Mouse (Mus musculus): Measurements from ENCODE around the gene Xpc. TPM values are rescaled to one million over a fixed set of nuclear protein-coding genes. Genes with fewer than 3 reads are reported as not detected.
A peak's percentile ranks its signal among the peaks of the same experiment; 100 is the strongest.

Gene Xpc
- polyA plus RNA-seq, 1 experiment from 2014 or later: 15.8 TPM

GRCm38 (mm10) chr6:91488496-91489212 is 27.0 kb downstream of the Xpc start:
- WGBS: 87% methylated on average over 9 of the region's 9 CpGs
- Histone ChIP-seq H3K4me2 (ENCODE audit: low read length) (no peak overlapping the region), H3K4me3 (ENCODE audit: low read length) (no peak overlapping the region), H3K36me3 (ENCODE audit: control insufficient read depth, insufficient read depth, low read length) (peaks cover 43% of the 10 kb centered on the region), H3K4me1 (ENCODE audit: control insufficient read depth, insufficient read depth, low read depth, low read length) (no peaks in the 10 kb centered on the region), H3K27me3 (replicated peaks; ENCODE audit: control insufficient read depth, insufficient read depth, low read length) (no peaks in the 10 kb centered on the region), H3K9me3 (ENCODE audit: control insufficient read depth, low read length) (no peaks in the 10 kb centered on the region), H3K9ac (ENCODE audit: low read depth, low read length) (no peak overlapping the region), H3K27ac (ENCODE audit: low read depth, low read length) (no peak overlapping the region)
- ATAC-seq: no peak

- Histone ChIP-seq H3K9ac (ENCODE audit: low read depth, low read length) (no peak overlapping the region), H3K4me2 (ENCODE audit: low read length) (no peak overlapping the region), H3K4me3 (ENCODE audit: low read length) (no peak overlapping the region), H3K27me3 (replicated peaks; ENCODE audit: control insufficient read depth, insufficient read depth, low read length) (no peaks in the 10 kb centered on the region), H3K27ac (ENCODE audit: low read depth, low read length) (no peak overlapping the region), H3K4me1 (ENCODE audit: control insufficient read depth, insufficient read depth, low read depth, low read length) (no peaks in the 10 kb centered on the region), H3K9me3 (ENCODE audit: control insufficient read depth, low read length) (no peaks in the 10 kb centered on the region), H3K36me3 (ENCODE audit: control insufficient read depth, insufficient read depth, low read length) (peaks cover 52% of the 10 kb centered on the region)
- no peak for ATAC-seq
- 91% methylated on average over 15 of the region's 15 CpGs for WGBS
Measured at GRCm38 (mm10) chr6:91486736-91487453, 28.8 kb downstream of the Xpc start.

GRCm38 (mm10) chr6:91483371-91483770 is 32.3 kb downstream of the Xpc start:
- WGBS: 92% methylated on average over 2 of the region's 2 CpGs
- no peak for ATAC-seq
- Histone ChIP-seq H3K27me3 (replicated peaks; ENCODE audit: control insufficient read depth, insufficient read depth, low read length) (no peaks in the 10 kb centered on the region), H3K4me1 (ENCODE audit: control insufficient read depth, insufficient read depth, low read depth, low read length) (no peaks in the 10 kb centered on the region), H3K4me3 (ENCODE audit: low read length) (no peak overlapping the region), H3K36me3 (ENCODE audit: control insufficient read depth, insufficient read depth, low read length) (peaks cover 70% of the 10 kb centered on the region), H3K9me3 (ENCODE audit: control insufficient read depth, low read length) (no peaks in the 10 kb centered on the region), H3K9ac (ENCODE audit: low read depth, low read length) (no peak overlapping the region), H3K4me2 (ENCODE audit: low read length) (no peak overlapping the region), H3K27ac (ENCODE audit: low read depth, low read length) (no peak overlapping the region)

- no peak overlapping the region for H3K9ac ChIP-seq (ENCODE audit: low read depth, low read length)
- H3K4me1 ChIP-seq (ENCODE audit: control insufficient read depth, insufficient read depth, low read depth, low read length): peaks cover 20% of the 10 kb centered on the region
- no peaks in the 10 kb centered on the region for H3K27me3 ChIP-seq (replicated peaks; ENCODE audit: control insufficient read depth, insufficient read depth, low read length)
- ATAC-seq: no peak
- H3K4me2 ChIP-seq (ENCODE audit: low read length): no peak overlapping the region
- WGBS: 86% methylated on average over 2 of the region's 2 CpGs
- H3K27ac ChIP-seq (ENCODE audit: low read depth, low read length): no peak overlapping the region
- no peaks in the 10 kb centered on the region for H3K9me3 ChIP-seq (ENCODE audit: control insufficient read depth, low read length)
- no peak overlapping the region for H3K4me3 ChIP-seq (ENCODE audit: low read length)
- peaks cover 35% of the 10 kb centered on the region for H3K36me3 ChIP-seq (ENCODE audit: control insufficient read depth, insufficient read depth, low read length)
Measured at GRCm38 (mm10) chr6:91476541-91476940, 39.1 kb downstream of the Xpc start.

- H3K4me3 ChIP-seq (ENCODE audit: low read length): peak overlapping the region; percentile 80
- H3K4me2 ChIP-seq (ENCODE audit: low read length): peak overlapping the region; percentile 85
- H3K27me3 ChIP-seq (replicated peaks; ENCODE audit: control insufficient read depth, insufficient read depth, low read length): no peaks in the 10 kb centered on the region
- 51% methylated on average over 9 of the region's 9 CpGs for WGBS
- peaks cover 20% of the 10 kb centered on the region for H3K4me1 ChIP-seq (ENCODE audit: control insufficient read depth, insufficient read depth, low read depth, low read length)
- ATAC-seq: no peak
- H3K9me3 ChIP-seq (ENCODE audit: control insufficient read depth, low read length): no peaks in the 10 kb centered on the region
- H3K36me3 ChIP-seq (ENCODE audit: control insufficient read depth, insufficient read depth, low read length): peaks cover 23% of the 10 kb centered on the region
- peak overlapping the region; percentile 75 for H3K9ac ChIP-seq (ENCODE audit: low read depth, low read length)
- H3K27ac ChIP-seq (ENCODE audit: low read depth, low read length): no peak overlapping the region
Measured at GRCm38 (mm10) chr6:91474441-91475190, 41.1 kb downstream of the Xpc start.

- Histone ChIP-seq H3K9ac (ENCODE audit: low read depth, low read length) (peak overlapping the region; percentile 75), H3K4me2 (ENCODE audit: low read length) (peak overlapping the region; percentile 85), H3K9me3 (ENCODE audit: control insufficient read depth, low read length) (no peaks in the 10 kb centered on the region), H3K27ac (ENCODE audit: low read depth, low read length) (0 out of 2 replicates have a peak overlapping the region, but pooled peaks have one; percentile 41), H3K27me3 (replicated peaks; ENCODE audit: control insufficient read depth, insufficient read depth, low read length) (no peaks in the 10 kb centered on the region), H3K4me1 (ENCODE audit: control insufficient read depth, insufficient read depth, low read depth, low read length) (peaks cover 20% of the 10 kb centered on the region), H3K4me3 (ENCODE audit: low read length) (peak overlapping the region; percentile 80), H3K36me3 (ENCODE audit: control insufficient read depth, insufficient read depth, low read length) (peaks cover 16% of the 10 kb centered on the region)
- peak; percentile 48 for ATAC-seq
- WGBS: under 1% methylated on average over 27 of the region's 27 CpGs
Measured at GRCm38 (mm10) chr6:91473805-91474440, 41.8 kb downstream of the Xpc start.

GRCm38 (mm10) chr6:91472868-91473804 is 42.6 kb downstream of the Xpc start, which contains the start of the genes Chchd4 and Tmem43:
Gene Chchd4 (minus strand): TSS chr6:91473546.
Gene Tmem43 (plus strand): TSS chr6:91473703.
- WGBS: under 1% methylated on average over 74 of the region's 74 CpGs
- H3K4me3 ChIP-seq (ENCODE audit: low read length): peak within 1 kb of the TSS; percentile 80

GRCm38 (mm10) chr6:91472319-91472718 is 43.4 kb downstream of the Xpc start:
- Histone ChIP-seq H3K36me3 (ENCODE audit: control insufficient read depth, insufficient read depth, low read length) (peaks cover 3% of the 10 kb centered on the region), H3K9me3 (ENCODE audit: control insufficient read depth, low read length) (no peaks in the 10 kb centered on the region), H3K4me1 (ENCODE audit: control insufficient read depth, insufficient read depth, low read depth, low read length) (peaks cover 20% of the 10 kb centered on the region), H3K9ac (ENCODE audit: low read depth, low read length) (peak overlapping the region; percentile 81), H3K4me2 (ENCODE audit: low read length) (peak overlapping the region; percentile 75), H3K27me3 (replicated peaks; ENCODE audit: control insufficient read depth, insufficient read depth, low read length) (no peaks in the 10 kb centered on the region), H3K27ac (ENCODE audit: low read depth, low read length) (no peak overlapping the region; the same call in 1 of the 2 replicates), H3K4me3 (ENCODE audit: low read length) (peak overlapping the region; percentile 80)
- ATAC-seq: no peak
- WGBS: 32% methylated on average over 6 of the region's 6 CpGs

More at GRCm38 (mm10) chr6:91472868-91473804, 42.6 kb downstream of the Xpc start, which contains the start of the genes Chchd4 and Tmem43:
- Histone ChIP-seq H3K36me3 (ENCODE audit: control insufficient read depth, insufficient read depth, low read length) (peaks cover 9% of the 10 kb centered on the region), H3K9ac (ENCODE audit: low read depth, low read length) (peak within 1 kb of the TSS; percentile 81), H3K9me3 (ENCODE audit: control insufficient read depth, low read length) (no peaks in the 10 kb centered on the region), H3K4me2 (ENCODE audit: low read length) (peak within 1 kb of the TSS; percentile 85), H3K27ac (ENCODE audit: low read depth, low read length) (peak within 1 kb of the TSS; percentile 78), H3K4me1 (ENCODE audit: control insufficient read depth, insufficient read depth, low read depth, low read length) (peaks cover 20% of the 10 kb centered on the region), H3K27me3 (replicated peaks; ENCODE audit: control insufficient read depth, insufficient read depth, low read length) (no peaks in the 10 kb centered on the region)
- ATAC-seq: peak; percentile 97

Measured in hindbrain, embryonic 16.5 days (tissue).